Mouse (Mus musculus) CD4-positive naive resting alpha-beta T cell, adult 76 days (primary cell): ENCODE measurements around the gene Olfr366. TPM values are rescaled to one million over a fixed set of nuclear protein-coding genes. Genes with fewer than 3 reads are reported as not detected.

Source experiments
- total RNA-seq: library from RNA; stranded (reverse); gene quantifications from one replicate; pipeline ENCODE4 v1.2.4, GENCODE M21; 2023

Gene Olfr366
- total RNA-seq, result not detected

DNA sequence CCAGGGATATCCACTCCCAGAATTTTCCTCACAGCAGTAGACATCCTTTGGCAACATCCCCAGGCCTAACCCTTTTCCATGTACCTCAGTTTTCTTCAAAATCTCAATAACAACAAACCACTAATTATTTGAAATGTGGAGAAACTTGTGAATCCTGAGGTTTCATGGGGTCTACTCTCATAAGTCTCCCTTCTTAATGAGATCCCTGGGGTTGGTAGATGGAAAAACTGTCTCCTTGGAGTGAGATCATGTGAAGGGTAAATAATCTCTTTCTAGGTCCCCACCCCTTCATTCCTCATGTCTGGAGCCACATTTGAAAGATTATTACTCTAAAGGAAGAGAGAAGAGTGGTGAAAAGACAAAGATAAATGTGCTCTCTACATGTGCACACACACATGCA, at the start of gene Olfr366:
Gene Olfr366 (plus strand): TSS at position 301 of the 400 bp plus-strand sequence.

DNA sequence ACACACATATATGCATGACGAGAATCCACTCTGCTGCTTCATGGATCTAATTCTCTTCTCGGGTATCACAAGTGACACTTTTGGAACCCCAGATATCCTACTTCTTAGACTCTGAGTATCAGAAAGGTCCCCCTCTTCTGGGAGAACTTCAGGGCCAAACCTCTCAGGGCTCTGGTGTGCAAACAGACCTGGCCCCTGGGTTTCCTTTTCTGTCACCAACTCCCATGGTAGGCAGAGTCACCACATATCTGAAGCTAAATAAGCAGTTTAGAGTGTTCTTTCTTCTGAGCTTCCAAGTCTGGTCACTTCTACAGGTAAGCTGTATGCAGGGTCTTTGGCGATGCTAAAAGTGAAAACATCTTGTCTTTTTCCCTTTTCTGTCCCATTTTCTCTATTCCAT, 23.5 kb upstream of the Olfr366 start, which contains the start of gene Olfr365:
Gene Olfr365 (plus strand): TSS at position 301 of the 400 bp plus-strand sequence.

Other genes starting within 250 kb of the Olfr366 start
- not detected for gene Olfr357, start 217.7 kb upstream of the Olfr366 start, total RNA-seq
- not detected for gene Olfr358, start 202.2 kb upstream of the Olfr366 start, total RNA-seq
- not detected for gene Olfr360, start 145.8 kb upstream of the Olfr366 start, total RNA-seq
- not detected for gene Olfr361, start 122.3 kb upstream of the Olfr366 start, total RNA-seq
- gene Olfr362, start 93.7 kb upstream of the Olfr366 start, total RNA-seq, result not detected
- gene Olfr364-ps1, start 72.3 kb upstream of the Olfr366 start, total RNA-seq, result not detected
- gene Olfr365, start 23.4 kb upstream of the Olfr366 start, total RNA-seq, result not detected
- gene Olfr368, start 114.9 kb downstream of the Olfr366 start, total RNA-seq, result not detected
- 23.3 TPM for gene Pdcl, start 147.8 kb downstream of the Olfr366 start, total RNA-seq
- 58.3 TPM for gene Rc3h2, start 211.3 kb downstream of the Olfr366 start, total RNA-seq
- gene Zbtb26, start 231.6 kb downstream of the Olfr366 start, total RNA-seq, result 1.9 TPM
- 15.2 TPM for gene Zbtb6, start 231.6 kb downstream of the Olfr366 start, total RNA-seq
- 47.3 TPM for gene Rabgap1, start 231.7 kb downstream of the Olfr366 start, total RNA-seq